Mouse (Mus musculus) liver, embryonic 14.5 days (tissue): ENCODE measurements around the gene Bloc1s4. TPM values are rescaled to one million over a fixed set of nuclear protein-coding genes. Genes with fewer than 3 reads are reported as not detected.

Experiments
- ATAC-seq: fragments of 200-750 bp; cut with Nextera tagmentation; 2 replicates; pipeline ENCODE4 v1.8.0; 2017; ENCODE audit warnings: moderate number of reproducible peaks, mild to moderate bottlenecking, moderate library complexity; ENCODE audit not compliant: insufficient read depth
- DNase-seq, 3 experiments: peaks; one replicate each; pipeline ENCODE4 v3.0.0-alpha.2; 2012 to 2013; ENCODE audit warnings: low read depth in 3 of 3, low spot score in 3 of 3
- H3K27ac ChIP-seq: fragments of 300-500 bp; sonication (generic); 2 replicates; pipeline ENCODE4 v1.5.1; 2014; ENCODE audit warnings: moderate library complexity, mild to moderate bottlenecking, control low read depth, inconsistent platforms
- H3K27me3 ChIP-seq: fragments of 300-500 bp; sonication (generic); 2 replicates; pipeline ENCODE4 v1.6.1; 2014; ENCODE audit warnings: mild to moderate bottlenecking, low read length, moderate library complexity; ENCODE audit not compliant: control insufficient read depth, insufficient read depth
- H3K36me3 ChIP-seq: fragments of 300-500 bp; sonication (generic); replicated peaks from 2 replicates; pipeline ENCODE4 v1.6.1; 2014; ENCODE audit warnings: low read depth; ENCODE audit not compliant: control insufficient read depth, insufficient read depth
- H3K4me1 ChIP-seq, 2 experiments: fragments of 200-500 bp in 1 of 2; fragments of 300-500 bp in 1 of 2; sonication (generic) in 1 of 2; replicated peaks; 2 replicates each; pipeline ENCODE4 v1.6.1; 2012 to 2014; ENCODE audit warnings: antibody characterized with exemption in 1 of 2, inconsistent platforms in 1 of 2, low read length in 1 of 2; ENCODE audit not compliant: control insufficient read depth in 2 of 2, insufficient read depth in 2 of 2
- H3K4me2 ChIP-seq: fragments of 300-500 bp; sonication (generic); 2 replicates; pipeline ENCODE4 v1.6.1; 2014; ENCODE audit warnings: low read depth, mild to moderate bottlenecking, control low read depth, moderate library complexity
- H3K4me3 ChIP-seq, 2 experiments: fragments of 200-500 bp in 1 of 2; fragments of 300-500 bp in 1 of 2; sonication (generic) in 1 of 2; 2 replicates each; pipeline ENCODE4 v1.5.1; 2012 to 2014; ENCODE audit warnings: low read depth in 2 of 2, low read length in 2 of 2, mild to moderate bottlenecking in 2 of 2, control low read depth in 1 of 2, inconsistent platforms in 1 of 2, moderate library complexity in 1 of 2; ENCODE audit not compliant: insufficient read depth in 1 of 2
- H3K9ac ChIP-seq: fragments of 300-500 bp; sonication (generic); replicated peaks from 2 replicates; pipeline ENCODE4 v1.6.1; 2014; ENCODE audit warnings: mild to moderate bottlenecking, control low read depth, moderate library complexity
- H3K9me3 ChIP-seq: fragments of 300-500 bp; sonication (generic); 2 replicates; pipeline ENCODE4 v1.6.1; 2016; ENCODE audit warnings: low read length, mixed read lengths; ENCODE audit not compliant: control insufficient read depth
- CTCF ChIP-seq: IDR thresholded peaks from 2 replicates; pipeline ENCODE4 v1.5.1; 2016; ENCODE audit warnings: antibody characterized with exemption, low read depth, control low read depth
- EP300 ChIP-seq: IDR thresholded peaks from 2 replicates; pipeline ENCODE4 v1.6.1; 2016; ENCODE audit warnings: antibody characterized with exemption, low read depth
- WGBS: fragments of 180-500 bp; shearing (Covaris S2); extraction: QIAGEN DNeasy Blood & Tissue Kit; methylation state at CpG from one replicate; pipeline ENCODE4 v1.1.7; 2014; ENCODE audit not compliant: insufficient replicate concordance; 5-methylcytosine and 5-hydroxymethylcytosine counted together
- polyA plus RNA-seq, 2 experiments: library from polyadenylated mRNA; depleted of rRNA in 1 of 2; stranded (reverse) in 1 of 2; unstranded in 1 of 2; fragments of >200 nt; fragmentation: Nextera tagmentation in 1 of 2; extraction: Ambion mirVana in 1 of 2; gene quantifications; 2 replicates each; pipeline versions ENCODE4 v1.2.1 to v1.2.3; 2012 to 2014

The Bloc1s4 gene
- polyA plus RNA-seq, 2 experiments: 10.9 to 11.9 TPM

DNA sequence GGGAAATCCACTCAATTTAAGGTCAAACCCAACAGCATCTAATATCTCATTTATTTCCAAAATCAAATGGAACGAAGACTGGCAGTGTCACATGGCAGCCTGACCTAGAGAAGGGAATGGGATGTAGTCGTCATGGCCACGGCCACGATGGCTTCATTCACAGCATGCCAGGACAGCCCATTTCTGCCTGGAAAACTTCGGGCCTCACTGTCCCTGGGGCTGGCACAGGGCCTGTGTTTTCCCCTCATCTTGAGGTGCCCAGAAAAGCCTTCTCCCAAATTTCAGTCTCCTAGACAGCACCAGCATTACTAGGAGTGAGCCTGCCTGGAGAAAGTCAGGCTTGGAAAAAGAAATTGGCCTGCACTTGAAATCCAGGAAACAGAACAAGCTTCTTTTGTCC is 43.1 kb downstream of the Bloc1s4 start:
- WGBS: 71% methylated on average over 5 of the region's 5 CpGs
- Histone ChIP-seq H3K4me2 (no peak overlapping the region), H3K27me3 (peaks cover 4% of the 10 kb centered on the region; the same call in 1 of the 2 replicates), H3K27ac (no peak overlapping the region), H3K36me3 (no peaks in the 10 kb centered on the region), H3K4me3 (no peak overlapping the region), H3K9me3 (no peaks in the 10 kb centered on the region), H3K9ac (no peak overlapping the region), H3K4me1 (peaks cover 10 to 11% of the 10 kb centered on the region in 2 experiments)
- no peak for TF ChIP-seq CTCF
- no peak for TF ChIP-seq EP300
- ATAC-seq (no peak), DNase-seq (no peak)

DNA sequence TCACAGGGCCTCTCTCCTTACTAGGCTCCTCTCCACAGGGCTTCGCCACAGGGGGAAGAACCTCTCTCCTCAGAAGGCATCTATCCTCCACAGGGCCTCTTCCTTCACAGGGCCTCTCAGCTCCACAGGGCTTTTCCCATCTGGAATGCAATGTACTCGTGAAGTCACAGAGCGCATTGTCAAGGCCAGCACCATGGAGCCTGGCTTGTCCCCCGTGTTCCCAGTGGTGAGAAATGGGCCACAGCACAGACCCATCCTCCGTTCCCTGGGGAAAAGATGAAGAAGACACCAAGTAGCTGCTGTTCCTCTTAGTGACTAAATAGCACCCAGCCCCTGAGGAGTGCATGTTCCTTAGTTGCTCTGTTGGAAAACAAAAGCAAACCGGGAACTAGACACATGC is 43.8 kb downstream of the Bloc1s4 start:
- 69% methylated on average over 6 of the region's 6 CpGs for WGBS
- Histone ChIP-seq H3K4me1 (peaks cover 10 to 11% of the 10 kb centered on the region in 2 experiments), H3K36me3 (no peaks in the 10 kb centered on the region), H3K4me3 (no peak overlapping the region), H3K27ac (no peak overlapping the region), H3K4me2 (no peak overlapping the region), H3K9ac (no peak overlapping the region), H3K27me3 (peaks cover 4% of the 10 kb centered on the region; the same call in 1 of the 2 replicates), H3K9me3 (no peaks in the 10 kb centered on the region)
- TF ChIP-seq EP300 (no peak), CTCF (no peak)
- no peak for ATAC-seq
- no peak for DNase-seq

DNA sequence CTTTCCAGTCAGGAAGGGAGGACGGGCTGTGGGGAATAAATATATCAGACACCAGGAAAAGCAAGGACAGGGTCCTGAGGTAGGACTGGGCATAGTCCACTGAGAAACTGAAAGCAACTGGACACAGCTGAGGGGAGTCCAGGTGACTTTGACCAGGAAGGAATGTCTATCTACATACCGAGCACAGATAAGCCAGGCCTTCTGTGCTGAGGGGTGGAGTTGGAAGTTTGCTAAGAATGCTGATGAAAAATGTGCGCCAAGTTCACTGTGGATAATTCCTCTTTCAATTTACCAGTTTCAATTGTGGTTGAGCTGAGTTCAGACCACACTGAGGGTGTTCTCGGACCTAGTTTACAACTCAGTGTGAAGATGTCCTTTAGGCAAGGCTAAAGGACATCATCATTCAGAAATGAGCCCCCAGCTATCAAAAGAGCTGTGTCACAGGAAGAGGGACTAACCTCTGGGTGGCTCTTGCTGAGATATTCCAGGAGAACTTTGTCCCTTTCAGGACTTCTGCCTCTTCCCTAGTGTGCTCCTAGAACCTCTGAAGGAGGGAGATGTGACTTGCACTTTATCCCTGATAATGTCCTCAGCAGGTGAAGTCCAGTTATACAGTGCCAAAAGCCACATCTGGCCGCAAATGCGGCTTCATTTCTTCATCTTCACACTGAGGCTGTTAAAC is 47.4 kb downstream of the Bloc1s4 start:
- peaks cover 17 to 30% of the 10 kb centered on the region in 2 experiments for H3K4me1 ChIP-seq
- 47% methylated on average over 6 of the region's 6 CpGs for WGBS
- H3K4me2 ChIP-seq: no peak overlapping the region; the same call in 1 of the 2 replicates
- H3K27me3 ChIP-seq: no peaks in the 10 kb centered on the region
- no peak overlapping the region for H3K9ac ChIP-seq
- H3K9me3 ChIP-seq: no peaks in the 10 kb centered on the region
- TF ChIP-seq EP300: no peak
- H3K27ac ChIP-seq: no peak overlapping the region
- no peaks in the 10 kb centered on the region for H3K36me3 ChIP-seq
- DNase-seq: no peak
- no peak overlapping the region for H3K4me3 ChIP-seq
- ATAC-seq: no peak

DNA sequence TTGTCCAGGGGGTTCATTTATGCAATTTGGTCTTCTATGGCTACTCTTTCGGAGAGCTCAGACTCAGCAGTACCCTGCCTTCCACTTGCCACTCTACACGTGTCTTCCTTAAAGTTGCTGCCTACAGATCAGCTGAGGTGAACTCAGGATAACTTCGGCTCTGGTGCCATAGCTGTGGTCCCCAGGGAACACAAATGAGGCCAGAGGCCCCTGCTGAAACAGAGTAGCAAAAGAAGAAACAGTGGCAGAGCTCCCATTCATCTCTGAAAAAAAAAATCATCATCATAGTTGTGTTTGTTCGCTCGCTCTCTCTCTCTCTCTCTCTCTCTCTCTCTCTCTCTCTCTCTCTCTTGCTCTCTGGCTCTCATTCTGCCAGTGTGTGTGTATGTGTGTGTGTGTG is 49.8 kb downstream of the Bloc1s4 start:
- 58% methylated on average over 5 of the region's 5 CpGs for WGBS
- Histone ChIP-seq H3K4me1 (peaks cover 20 to 35% of the 10 kb centered on the region in 2 experiments), H3K9ac (no peak overlapping the region), H3K36me3 (no peaks in the 10 kb centered on the region), H3K4me3 (no peak overlapping the region), H3K9me3 (no peaks in the 10 kb centered on the region), H3K27ac (no peak overlapping the region), H3K27me3 (no peaks in the 10 kb centered on the region), H3K4me2 (no peak overlapping the region)
- no peak for DNase-seq
- TF ChIP-seq EP300 (no peak), CTCF (no peak)
- ATAC-seq: no peak

DNA sequence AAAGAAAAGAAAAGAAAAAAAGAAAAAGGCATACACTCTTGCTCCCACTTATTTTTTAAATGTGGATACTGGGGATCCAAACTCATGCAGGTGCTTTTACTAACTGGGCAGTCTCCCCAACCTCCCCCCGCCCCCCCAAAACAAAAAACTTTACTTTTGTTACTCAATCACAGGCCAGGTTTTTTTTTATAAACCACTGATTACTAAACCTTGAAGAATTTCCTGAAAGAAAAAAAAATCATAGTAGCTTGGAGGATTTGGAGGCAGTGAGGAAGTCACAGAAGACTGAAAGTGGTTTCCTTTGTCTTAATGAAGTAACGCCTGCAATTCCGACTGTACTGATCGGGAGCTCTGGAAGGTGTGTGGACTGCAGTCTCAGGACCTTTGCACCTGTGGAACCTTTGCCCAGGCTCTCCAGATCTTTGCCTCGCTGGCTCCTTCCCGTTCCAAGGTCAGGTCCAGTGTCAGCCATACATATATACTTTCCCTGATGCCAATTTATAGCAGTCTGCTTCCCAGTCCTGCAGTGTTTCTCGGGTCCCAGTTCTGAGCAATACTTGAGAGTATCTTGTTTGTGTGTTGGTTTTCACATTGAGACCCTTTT is 50.3 kb downstream of the Bloc1s4 start:
- 51% methylated on average over 7 of the region's 7 CpGs for WGBS

More for the DNA sequence above, 50.3 kb downstream of the Bloc1s4 start:
- Histone ChIP-seq H3K27me3 (no peaks in the 10 kb centered on the region), H3K4me2 (no peak overlapping the region), H3K9ac (no peak overlapping the region), H3K4me3 (no peak overlapping the region), H3K9me3 (no peaks in the 10 kb centered on the region), H3K27ac (no peak overlapping the region), H3K4me1 (peaks cover 23 to 40% of the 10 kb centered on the region in 2 experiments), H3K36me3 (peaks cover 3% of the 10 kb centered on the region; the same call in 1 of the 2 replicates)
- TF ChIP-seq EP300 (no peak), CTCF (no peak)
- DNase-seq (no peak), ATAC-seq (no peak)

Other genes with a start within 250 kb of the Bloc1s4 start
- 8.1 and 8.2 TPM in 2 replicates for gene Tbc1d14, start 155.4 kb downstream of the Bloc1s4 start, polyA plus RNA-seq (2012; rRNA removed)
- 6.8 and 8.5 TPM in 2 replicates for gene Tbc1d14, start 155.4 kb downstream of the Bloc1s4 start, polyA plus RNA-seq (2014; fragmentation: Nextera tagmentation; extraction: Ambion mirVana)
- 13.9 and 16.2 TPM in 2 replicates for gene D5Ertd579e, start 52.6 kb downstream of the Bloc1s4 start, polyA plus RNA-seq (2012; rRNA removed)
- 22.7 and 24.1 TPM in 2 replicates for gene D5Ertd579e, start 52.6 kb downstream of the Bloc1s4 start, polyA plus RNA-seq (2014; fragmentation: Nextera tagmentation; extraction: Ambion mirVana)
- 57.9 and 68.4 TPM in 2 replicates for gene Mrfap1, start 48.1 kb upstream of the Bloc1s4 start, polyA plus RNA-seq (2012; rRNA removed)
- gene Mrfap1, start 48.1 kb upstream of the Bloc1s4 start, polyA plus RNA-seq (2014; fragmentation: Nextera tagmentation; extraction: Ambion mirVana): 156 and 172 TPM in 2 replicates
- 11.5 and 13.1 TPM in 2 replicates for gene Man2b2, start 82.0 kb upstream of the Bloc1s4 start, polyA plus RNA-seq (2012; rRNA removed)
- gene Man2b2, start 82.0 kb upstream of the Bloc1s4 start, polyA plus RNA-seq (2014; fragmentation: Nextera tagmentation; extraction: Ambion mirVana): 10.4 and 11.5 TPM in 2 replicates
- gene Ppp2r2c, start 119.9 kb upstream of the Bloc1s4 start, polyA plus RNA-seq (2012; rRNA removed): 0.05 TPM in 1 of 2 replicates, not detected in the other
- 0.03 TPM in 1 of 2 replicates, not detected in the other for gene Ppp2r2c, start 119.9 kb upstream of the Bloc1s4 start, polyA plus RNA-seq (2014; fragmentation: Nextera tagmentation; extraction: Ambion mirVana)
- 0.73 and 0.84 TPM in 2 replicates for gene Wfs1, start 240.6 kb upstream of the Bloc1s4 start, polyA plus RNA-seq (2012; rRNA removed)
- 0.72 and 0.95 TPM in 2 replicates for gene Wfs1, start 240.6 kb upstream of the Bloc1s4 start, polyA plus RNA-seq (2014; fragmentation: Nextera tagmentation; extraction: Ambion mirVana)